Mouse (Mus musculus) thymus, adult 2 months (tissue): ENCODE measurements at regions not wholly inside any gene's neighbourhood (a gene's known extent, or its start where the extent isn't known, plus 50 kb on each side); places are given as distances from the start of the nearest gene placed in this dataset.

Experiments used
- DNase-seq: peaks from one replicate; pipeline ENCODE4 v3.0.0; 2021
- H3K27ac ChIP-seq: fragments of 200-500 bp; 2 replicates; pipeline ENCODE4 v1.5.1; 2012; ENCODE audit warnings: low read length, control low read depth; ENCODE audit not compliant: control insufficient read depth, insufficient read depth
- H3K27me3 ChIP-seq: fragments of 200-500 bp; 2 replicates; pipeline ENCODE4 v1.6.1; 2012; ENCODE audit warnings: mild to moderate bottlenecking, low read length, moderate library complexity, mixed read lengths; ENCODE audit not compliant: control insufficient read depth, insufficient read depth
- H3K36me3 ChIP-seq: fragments of 200-500 bp; 2 replicates; pipeline ENCODE4 v1.6.1; 2012; ENCODE audit warnings: mild to moderate bottlenecking, low read length, moderate library complexity; ENCODE audit not compliant: control insufficient read depth, insufficient read depth
- H3K4me1 ChIP-seq: fragments of 200-500 bp; replicated peaks from 2 replicates; pipeline ENCODE4 v1.6.1; 2012; ENCODE audit warnings: low read length; ENCODE audit not compliant: control insufficient read depth, insufficient read depth
- H3K4me3 ChIP-seq: fragments of 200-500 bp; 2 replicates; pipeline ENCODE4 v1.5.1; 2012; ENCODE audit warnings: mild to moderate bottlenecking, low read length, control low read depth, moderate library complexity; ENCODE audit not compliant: control insufficient read depth, insufficient read depth
- CTCF ChIP-seq: fragments of 200-500 bp; IDR thresholded peaks from 2 replicates; pipeline ENCODE4 v1.5.1; 2012; ENCODE audit warnings: mild to moderate bottlenecking, control low read depth, low read length, moderate library complexity, borderline replicate concordance; ENCODE audit not compliant: control insufficient read depth, poor library complexity, insufficient read depth; ENCODE audit errors: extremely low read depth
- POLR2A ChIP-seq: fragments of 200-500 bp; IDR thresholded peaks from 2 replicates; pipeline ENCODE4 v1.6.1; 2012; ENCODE audit warnings: mild to moderate bottlenecking, low read length, control low read depth, moderate library complexity; ENCODE audit not compliant: control insufficient read depth, poor library complexity, insufficient read depth; ENCODE audit errors: extremely low read depth
- WGBS: fragments of 180-500 bp; shearing (Covaris S2); methylation state at CpG from one replicate; pipeline ENCODE4 v1.1.7; 2018; 5-methylcytosine and 5-hydroxymethylcytosine counted together

- no peaks in the 10 kb centered on the region for H3K27me3 ChIP-seq
- H3K4me1 ChIP-seq = no peaks in the 10 kb centered on the region
- no peak overlapping the region for H3K4me3 ChIP-seq
- no peak for DNase-seq
- no peaks in the 10 kb centered on the region for H3K36me3 ChIP-seq
- TF ChIP-seq POLR2A (no peak), CTCF (no peak)
- H3K27ac ChIP-seq = no peak overlapping the region
- 96% methylated on average over 6 of the region's 6 CpGs for WGBS
Measured at GRCm38 (mm10) chr8:92267415-92267814, 90.0 kb upstream of the Irx5 start.

- no peaks in the 10 kb centered on the region for H3K4me1 ChIP-seq
Measured at GRCm38 (mm10) chr8:92260056-92260455, 97.4 kb upstream of the Irx5 start.

GRCm38 (mm10) chr8:92258258-92258657 lies 99.2 kb upstream of the Irx5 start:
- Histone ChIP-seq H3K4me1 (no peaks in the 10 kb centered on the region), H3K27me3 (no peaks in the 10 kb centered on the region), H3K36me3 (no peaks in the 10 kb centered on the region), H3K27ac (no peak overlapping the region), H3K4me3 (no peak overlapping the region)
- no peak for TF ChIP-seq CTCF
- TF ChIP-seq POLR2A = no peak
- WGBS = 30% methylated on average over 6 of the region's 6 CpGs
- no peak for DNase-seq

More at GRCm38 (mm10) chr8:92260056-92260455, 97.4 kb upstream of the Irx5 start:
- 95% methylated on average over 8 of the region's 8 CpGs for WGBS
- Histone ChIP-seq H3K27me3 (no peaks in the 10 kb centered on the region), H3K4me3 (no peak overlapping the region), H3K36me3 (no peaks in the 10 kb centered on the region), H3K27ac (no peak overlapping the region)
- TF ChIP-seq CTCF = no peak
- TF ChIP-seq POLR2A = no peak
- no peak for DNase-seq

GRCm38 (mm10) chr8:92252597-92253375 lies 104.6 kb upstream of the Irx5 start:
- H3K4me1 ChIP-seq = no peaks in the 10 kb centered on the region
- H3K36me3 ChIP-seq = no peaks in the 10 kb centered on the region
- H3K4me3 ChIP-seq = no peak overlapping the region
- H3K27me3 ChIP-seq = no peaks in the 10 kb centered on the region
- no peak overlapping the region for H3K27ac ChIP-seq
- TF ChIP-seq POLR2A (no peak), CTCF (no peak)
- 94% methylated on average over 8 of the region's 8 CpGs for WGBS
- DNase-seq = no peak

- Histone ChIP-seq H3K36me3 (no peaks in the 10 kb centered on the region), H3K27me3 (no peaks in the 10 kb centered on the region), H3K4me3 (no peak overlapping the region), H3K27ac (no peak overlapping the region), H3K4me1 (no peaks in the 10 kb centered on the region)
- DNase-seq = no peak
- TF ChIP-seq CTCF (no peak), POLR2A (no peak)
- 88% methylated on average over 4 of the region's 4 CpGs for WGBS
Measured at GRCm38 (mm10) chr8:92246301-92246700, 111.1 kb upstream of the Irx5 start.

- WGBS = 93% methylated on average over 13 of the region's 13 CpGs
- Histone ChIP-seq H3K4me1 (no peaks in the 10 kb centered on the region), H3K36me3 (no peaks in the 10 kb centered on the region), H3K4me3 (no peak overlapping the region), H3K27ac (no peak overlapping the region), H3K27me3 (no peaks in the 10 kb centered on the region)
- no peak for TF ChIP-seq POLR2A
- DNase-seq = no peak
Measured at GRCm38 (mm10) chr8:92240686-92241275, 116.6 kb upstream of the Irx5 start.
